Mouse (Mus musculus) mesoderm, embryonic 11.5 days (tissue): ENCODE results near the gene Fam207a.
A peak's percentile ranks its signal among the peaks of the same experiment; 100 is the strongest.

ENCODE experiments used
- DNase-seq: peaks from one replicate; pipeline ENCODE4 v3.0.0-alpha.2; 2012; ENCODE audit warnings: low read depth, low spot score

Gene Fam207a

GRCm38 (mm10) chr10:77515385-77516348 lies at the start of gene Fam207a:
Gene Fam207a (minus strand): TSS chr10:77515785.
- peak; percentile 96 for DNase-seq

- DNase-seq = no peak
Measured at GRCm38 (mm10) chr10:77565005-77565404, 49.4 kb upstream of the Fam207a start.

- no peak for DNase-seq
Measured at GRCm38 (mm10) chr10:77561508-77561907, 45.9 kb upstream of the Fam207a start.

- no peak for DNase-seq
Measured at GRCm38 (mm10) chr10:77560830-77561229, 45.2 kb upstream of the Fam207a start.

GRCm38 (mm10) chr10:77560090-77560489 lies 44.5 kb upstream of the Fam207a start:
- DNase-seq = no peak

GRCm38 (mm10) chr10:77557641-77558040 lies 42.1 kb upstream of the Fam207a start:
- DNase-seq = no peak

GRCm38 (mm10) chr10:77556631-77557030 lies 41.0 kb upstream of the Fam207a start:
- no peak for DNase-seq

- DNase-seq = no peak
Measured at GRCm38 (mm10) chr10:77554918-77555317, 39.3 kb upstream of the Fam207a start.

- no peak for DNase-seq
Measured at GRCm38 (mm10) chr10:77553285-77553684, 37.7 kb upstream of the Fam207a start.

GRCm38 (mm10) chr10:77552162-77552561 lies 36.6 kb upstream of the Fam207a start:
- no peak for DNase-seq

GRCm38 (mm10) chr10:77550874-77551273 lies 35.3 kb upstream of the Fam207a start:
- no peak for DNase-seq

- DNase-seq = no peak
Measured at GRCm38 (mm10) chr10:77548576-77548975, 33.0 kb upstream of the Fam207a start.

GRCm38 (mm10) chr10:77544916-77545315 lies 29.3 kb upstream of the Fam207a start:
- no peak for DNase-seq

GRCm38 (mm10) chr10:77543226-77543625 lies 27.6 kb upstream of the Fam207a start:
- DNase-seq = peak; percentile 51

- no peak for DNase-seq
Measured at GRCm38 (mm10) chr10:77541864-77542666, 26.5 kb upstream of the Fam207a start.

- DNase-seq = no peak
Measured at GRCm38 (mm10) chr10:77540576-77541102, 25.1 kb upstream of the Fam207a start.

- no peak for DNase-seq
Measured at GRCm38 (mm10) chr10:77539320-77539945, 23.8 kb upstream of the Fam207a start.

GRCm38 (mm10) chr10:77537215-77538209 lies 21.9 kb upstream of the Fam207a start:
- no peak for DNase-seq

GRCm38 (mm10) chr10:77536727-77537126 lies 21.1 kb upstream of the Fam207a start:
- no peak for DNase-seq

GRCm38 (mm10) chr10:77532020-77532413 lies 16.4 kb upstream of the Fam207a start:
- no peak for DNase-seq
